Mouse (Mus musculus) right cerebral cortex, postnatal 36 days (tissue): ENCODE measurements around the gene Ttll12.
A peak's percentile ranks its signal among the peaks of the same experiment; 100 is the strongest.

ENCODE experiments used
- DNase-seq, 2 experiments: peaks; one replicate each; pipeline ENCODE4 v3.0.0; 2022; ENCODE audit warnings: low spot score in 2 of 2, mixed read lengths in 1 of 2

The Ttll12 gene

GRCm38 (mm10) chr15:83594513-83595363 lies at the start of gene Ttll12:
TSS of gene Ttll12 (minus strand) at chr15:83595157.
- peak; percentile 94 to 95 for DNase-seq

GRCm38 (mm10) chr15:83642518-83642917 lies 47.6 kb upstream of the Ttll12 start:
- no peak for DNase-seq

- no peak for DNase-seq
Measured at GRCm38 (mm10) chr15:83640208-83640607, 45.3 kb upstream of the Ttll12 start.

- no peak for DNase-seq
Measured at GRCm38 (mm10) chr15:83639160-83639559, 44.2 kb upstream of the Ttll12 start.

GRCm38 (mm10) chr15:83638196-83638899 lies 43.4 kb upstream of the Ttll12 start:
- no peak for DNase-seq

GRCm38 (mm10) chr15:83636759-83637158 lies 41.8 kb upstream of the Ttll12 start:
- DNase-seq, result no peak

- DNase-seq, result no peak
Measured at GRCm38 (mm10) chr15:83635251-83635650, 40.3 kb upstream of the Ttll12 start.

GRCm38 (mm10) chr15:83634076-83634475 lies 39.1 kb upstream of the Ttll12 start:
- DNase-seq, result no peak

GRCm38 (mm10) chr15:83631071-83631470 lies 36.1 kb upstream of the Ttll12 start:
- DNase-seq, result no peak

GRCm38 (mm10) chr15:83629716-83630115 lies 34.8 kb upstream of the Ttll12 start:
- DNase-seq, result no peak

GRCm38 (mm10) chr15:83626142-83626645 lies 31.2 kb upstream of the Ttll12 start:
- no peak for DNase-seq

- DNase-seq, result peak; percentile 40 to 49
Measured at GRCm38 (mm10) chr15:83615245-83615644, 20.3 kb upstream of the Ttll12 start.

- DNase-seq, result peak; percentile 22 to 30
Measured at GRCm38 (mm10) chr15:83607115-83607802, 12.3 kb upstream of the Ttll12 start.

- DNase-seq, result no peak
Measured at GRCm38 (mm10) chr15:83606700-83607099, 11.7 kb upstream of the Ttll12 start.

GRCm38 (mm10) chr15:83606216-83606615 lies 11.3 kb upstream of the Ttll12 start:
- DNase-seq, result no peak

GRCm38 (mm10) chr15:83603426-83603825 lies 8.5 kb upstream of the Ttll12 start:
- no peak for DNase-seq

- DNase-seq, result no peak
Measured at GRCm38 (mm10) chr15:83603046-83603396, 8.1 kb upstream of the Ttll12 start.

- DNase-seq, result no peak
Measured at GRCm38 (mm10) chr15:83602372-83603045, 7.6 kb upstream of the Ttll12 start.

- DNase-seq, result no peak
Measured at GRCm38 (mm10) chr15:83601185-83601584, 6.2 kb upstream of the Ttll12 start.

- no peak for DNase-seq
Measured at GRCm38 (mm10) chr15:83596833-83597232, 1.9 kb upstream of the Ttll12 start.

- no peak for DNase-seq
Measured at GRCm38 (mm10) chr15:83595364-83595711, 381 bp upstream of the Ttll12 start.
